Mouse (Mus musculus) embryonic facial prominence, embryonic 11.5 days (tissue): ENCODE data around the gene Paics. TPM values are rescaled to one million over a fixed set of nuclear protein-coding genes. Genes with fewer than 3 reads are reported as not detected.
"Not testable (repeated sequence)": the region's sequence is repeated elsewhere in the genome, so short reads cannot be mapped to it uniquely, and the experiment has no call there.

Experiments
- ATAC-seq: fragments of 200-750 bp; cut with Nextera tagmentation; replicated peaks from 2 replicates; pipeline ENCODE4 v1.8.0; 2017; ENCODE audit warnings: low read depth; ENCODE audit not compliant: insufficient number of reproducible peaks, low FRiP score, low TSS enrichment
- DNase-seq: peaks from one replicate; pipeline ENCODE4 v3.0.0-alpha.2; 2015; ENCODE audit warnings: low spot score
- H3K27ac ChIP-seq: fragments of 300-500 bp; sonication (generic); replicated peaks from 2 replicates; pipeline ENCODE4 v1.5.1; 2014; ENCODE audit warnings: mild to moderate bottlenecking, low read depth, low read length, control low read depth
- H3K27me3 ChIP-seq: fragments of 300-500 bp; sonication (generic); 2 replicates; pipeline ENCODE4 v1.6.1; 2014; ENCODE audit warnings: mild to moderate bottlenecking, low read length, moderate library complexity, mixed read lengths; ENCODE audit not compliant: control insufficient read depth, insufficient read depth
- H3K36me3 ChIP-seq: fragments of 300-500 bp; sonication (generic); replicated peaks from 2 replicates; pipeline ENCODE4 v1.6.1; 2014; ENCODE audit warnings: low read depth, mild to moderate bottlenecking, low read length, moderate library complexity, mixed read lengths; ENCODE audit not compliant: control insufficient read depth, insufficient read depth
- H3K4me1 ChIP-seq: fragments of 300-500 bp; sonication (generic); 2 replicates; pipeline ENCODE4 v1.6.1; 2014; ENCODE audit warnings: low read length, mixed read lengths; ENCODE audit not compliant: control insufficient read depth, insufficient read depth
- H3K4me2 ChIP-seq: fragments of 300-500 bp; sonication (generic); 2 replicates; pipeline ENCODE4 v1.6.1; 2014; ENCODE audit warnings: low read depth, mild to moderate bottlenecking, control low read depth, low read length, moderate library complexity
- H3K4me3 ChIP-seq: fragments of 300-500 bp; sonication (generic); 2 replicates; pipeline ENCODE4 v1.5.1; 2014; ENCODE audit warnings: low read depth, low read length, control low read depth
- H3K9ac ChIP-seq: fragments of 300-500 bp; sonication (generic); replicated peaks from 2 replicates; pipeline ENCODE4 v1.6.1; 2014; ENCODE audit warnings: mild to moderate bottlenecking, control low read depth, low read length
- H3K9me3 ChIP-seq: fragments of 300-500 bp; sonication (generic); replicated peaks from 2 replicates; pipeline ENCODE4 v1.6.1; 2016; ENCODE audit warnings: mild to moderate bottlenecking, low read length, inconsistent platforms, mixed read lengths; ENCODE audit not compliant: control insufficient read depth
- WGBS: fragments of 180-500 bp; shearing (Covaris S2); extraction: QIAGEN DNeasy Blood & Tissue Kit; methylation state at CpG from one replicate; pipeline ENCODE4 v1.1.7; 2014; 5-methylcytosine and 5-hydroxymethylcytosine counted together
- polyA plus RNA-seq: library from polyadenylated mRNA; unstranded; fragments of >200 nt; fragmentation: Nextera tagmentation; extraction: Ambion mirVana; gene quantifications from 2 replicates; pipeline ENCODE4 v1.2.1, GENCODE M21; 2014

The Paics gene
- polyA plus RNA-seq, result 455 and 466 TPM in 2 replicates

DNA sequence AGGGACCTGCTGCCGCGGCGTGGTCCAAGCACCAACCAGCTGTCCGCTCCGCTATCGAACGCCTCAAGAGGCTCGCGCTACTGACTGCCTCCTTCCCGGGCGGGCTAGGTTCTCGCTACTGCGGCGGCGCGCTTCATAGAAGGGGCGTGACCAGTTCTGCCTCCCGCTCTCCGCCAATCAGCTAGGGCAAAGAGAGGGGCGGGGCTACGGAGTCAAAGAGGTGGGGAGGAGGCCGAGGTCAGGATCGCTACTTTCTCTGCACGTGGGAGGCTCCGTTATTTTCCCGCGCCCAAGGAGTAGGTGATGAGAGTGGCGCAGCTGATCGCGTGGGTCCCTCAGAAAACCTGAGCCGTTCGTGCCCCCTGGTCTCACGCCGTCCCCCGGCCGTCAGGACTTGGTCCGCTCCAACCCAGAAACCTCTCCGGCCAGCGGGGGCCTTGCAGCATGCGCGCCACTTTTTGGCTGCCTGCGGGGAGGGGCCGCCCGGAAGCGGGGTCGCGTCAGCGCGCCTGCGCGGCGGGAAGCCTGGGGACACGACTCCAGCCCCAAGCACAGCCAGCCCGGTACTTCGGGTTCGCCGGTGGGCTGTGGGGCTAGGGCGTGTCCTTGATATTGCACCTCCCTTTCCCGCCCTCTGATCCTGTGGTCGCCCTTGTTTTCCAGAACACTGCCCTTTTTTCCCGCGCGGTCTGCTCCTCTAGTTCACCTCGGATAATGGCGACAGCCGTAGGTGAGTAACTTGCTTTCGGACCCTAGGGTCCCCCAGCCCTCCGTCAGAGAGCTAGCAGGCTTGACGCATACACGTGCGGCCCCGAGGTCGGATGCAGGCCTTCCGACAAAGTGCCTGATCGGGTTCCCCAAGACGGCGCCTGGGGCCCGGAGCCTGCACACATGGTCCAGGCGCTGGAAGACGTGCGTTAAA lies at the start of gene Paics, which contains the start of gene Ppat:
TSS of gene Paics (plus strand) at position 202 of the 922 bp plus-strand sequence.
TSS of gene Ppat (minus strand) at position 473 of the 922 bp plus-strand sequence.
- 0% methylated on average over 76 of the region's 81 CpGs for WGBS
- ATAC-seq, result peak; percentile 96
- no peaks in the 10 kb centered on the region; the same call in 1 of the 2 replicates for H3K4me1 ChIP-seq
- no peaks in the 10 kb centered on the region for H3K9me3 ChIP-seq
- H3K9ac ChIP-seq, result peak within 1 kb of the TSS; percentile 78
- peak; percentile 98 for DNase-seq
- peak within 1 kb of the TSS; percentile 78 for H3K4me2 ChIP-seq
- no peaks in the 10 kb centered on the region for H3K27me3 ChIP-seq
- H3K4me3 ChIP-seq, result peak within 1 kb of the TSS; percentile 65
- H3K36me3 ChIP-seq, result no peaks in the 10 kb centered on the region
- peak within 1 kb of the TSS; percentile 73 for H3K27ac ChIP-seq

- H3K4me2 ChIP-seq, result no peak overlapping the region
- H3K27ac ChIP-seq, result no peak overlapping the region
- WGBS, result 88% methylated on average over 4 of the region's 4 CpGs
- H3K36me3 ChIP-seq, result no peaks in the 10 kb centered on the region
- no peak overlapping the region for H3K9ac ChIP-seq
- DNase-seq (no peak), ATAC-seq (no peak)
- no peaks in the 10 kb centered on the region for H3K4me1 ChIP-seq
- H3K27me3 ChIP-seq, result no peaks in the 10 kb centered on the region
- no peaks in the 10 kb centered on the region for H3K9me3 ChIP-seq
- no peak overlapping the region for H3K4me3 ChIP-seq
Observed at GRCm38 (mm10) chr5:76902131-76902530, 49.0 kb upstream of the Paics start.

DNA sequence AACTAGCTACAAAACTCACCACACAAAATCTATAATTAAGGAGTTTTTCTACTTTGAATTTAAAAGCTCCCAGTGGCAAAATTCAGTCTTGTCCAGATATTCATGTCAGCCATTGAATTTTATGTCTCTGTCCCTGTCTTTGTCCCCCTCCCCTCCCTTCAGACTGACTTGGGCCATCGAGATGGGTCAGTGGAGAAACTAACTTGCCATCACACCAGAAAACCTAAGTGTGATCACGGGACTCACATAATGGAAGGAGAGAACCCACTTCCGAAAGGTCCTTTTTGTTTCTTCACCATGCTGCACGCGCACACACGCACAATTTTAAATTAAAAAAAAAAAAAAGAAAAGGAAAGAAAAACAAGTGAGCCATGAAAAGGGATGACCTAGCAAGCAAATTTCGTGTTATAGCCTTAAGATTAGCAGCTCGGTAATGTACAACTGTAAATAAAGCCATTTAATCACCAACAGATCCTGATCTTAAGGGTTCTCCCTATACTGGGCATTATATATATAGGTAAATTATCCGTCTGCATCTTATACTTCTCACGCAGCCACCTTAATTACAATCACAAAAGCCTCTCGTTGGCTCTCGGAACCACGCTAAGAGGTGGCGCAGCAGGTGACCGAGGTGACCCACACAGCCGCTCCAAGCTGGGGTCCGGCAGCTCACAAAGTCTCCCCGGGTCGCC lies 46.2 kb upstream of the Paics start:
- WGBS, result 2% methylated on average over 19 of the region's 19 CpGs

GRCm38 (mm10) chr5:76905405-76906154 lies 45.5 kb upstream of the Paics start, which contains the start of gene Aasdh:
TSS of gene Aasdh (minus strand) at chr5:76905514.
- peak; percentile 98 for DNase-seq

More for the DNA sequence above, 46.2 kb upstream of the Paics start:
- DNase-seq (peak; percentile 11), ATAC-seq (peak; percentile 47)
- peak overlapping the region; percentile 81 for H3K9ac ChIP-seq
- no peaks in the 10 kb centered on the region for H3K27me3 ChIP-seq
- H3K4me1 ChIP-seq, result no peaks in the 10 kb centered on the region
- H3K4me2 ChIP-seq, result peak overlapping the region; percentile 44
- H3K9me3 ChIP-seq, result no peaks in the 10 kb centered on the region
- 0 out of 2 replicates have a peak overlapping the region, but pooled peaks have one; percentile 3 for H3K27ac ChIP-seq
- no peaks in the 10 kb centered on the region for H3K36me3 ChIP-seq
- peak overlapping the region; percentile 66 for H3K4me3 ChIP-seq

DNA sequence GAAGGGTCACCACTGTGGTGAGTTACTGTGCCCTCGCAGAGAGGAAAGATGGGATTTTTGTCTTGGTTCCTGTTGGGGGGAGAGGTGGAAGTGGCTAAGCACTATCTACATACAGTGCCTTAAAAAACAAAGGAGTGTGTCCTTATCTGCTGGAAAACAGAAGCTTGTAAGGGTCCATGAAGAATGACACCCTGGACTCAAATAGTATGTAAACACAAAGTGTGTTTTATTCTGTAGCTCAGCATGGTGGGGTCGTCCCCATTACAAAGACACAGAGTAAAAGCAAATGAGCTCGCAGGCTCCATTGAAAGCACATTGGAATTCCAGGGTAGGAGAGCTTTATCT lies 45.0 kb upstream of the Paics start:
- no peak overlapping the region for H3K27ac ChIP-seq
- no peaks in the 10 kb centered on the region for H3K9me3 ChIP-seq
- no peaks in the 10 kb centered on the region for H3K4me1 ChIP-seq
- H3K9ac ChIP-seq, result peak overlapping the region; percentile 81
- H3K27me3 ChIP-seq, result no peaks in the 10 kb centered on the region
- H3K36me3 ChIP-seq, result no peaks in the 10 kb centered on the region
- H3K4me3 ChIP-seq, result peak overlapping the region; percentile 66
- H3K4me2 ChIP-seq, result peak overlapping the region; percentile 64
- 43% methylated on average over 3 of the region's 3 CpGs for WGBS
- DNase-seq (no peak), ATAC-seq (no peak)

More at GRCm38 (mm10) chr5:76905405-76906154, 45.5 kb upstream of the Paics start, which contains the start of gene Aasdh:
- peak; percentile 95 for ATAC-seq
- Histone ChIP-seq H3K27me3 (no peaks in the 10 kb centered on the region), H3K9ac (peak within 1 kb of the TSS; percentile 81), H3K4me3 (peak within 1 kb of the TSS; percentile 66), H3K9me3 (no peaks in the 10 kb centered on the region), H3K4me1 (no peaks in the 10 kb centered on the region), H3K36me3 (no peaks in the 10 kb centered on the region), H3K27ac (peak within 1 kb of the TSS; percentile 72; the same call in 1 of the 2 replicates), H3K4me2 (peak within 1 kb of the TSS; percentile 64)
- under 1% methylated on average over 47 of the region's 47 CpGs for WGBS

- Histone ChIP-seq H3K27ac (no peak overlapping the region), H3K9me3 (no peaks in the 10 kb centered on the region), H3K27me3 (no peaks in the 10 kb centered on the region), H3K4me3 (no peak overlapping the region), H3K9ac (no peak overlapping the region), H3K4me2 (no peak overlapping the region), H3K36me3 (0 out of 2 replicates have a peak, but pooled peaks cover 2% of the 10 kb centered on the region), H3K4me1 (no peaks in the 10 kb centered on the region)
- ATAC-seq, result no peak
- no peak for DNase-seq
- WGBS, result 87% methylated on average over 3 of the region's 3 CpGs
Observed at GRCm38 (mm10) chr5:76910807-76911206, 40.3 kb upstream of the Paics start.

- ATAC-seq, H3K9ac ChIP-seq, H3K9me3 ChIP-seq, H3K4me3 ChIP-seq, H3K4me2 ChIP-seq, H3K36me3 ChIP-seq, DNase-seq, H3K27ac ChIP-seq, H3K4me1 ChIP-seq, H3K27me3 ChIP-seq: not testable (repeated sequence)
- WGBS, result 95% methylated on average over 5 of the region's 5 CpGs
Observed at GRCm38 (mm10) chr5:76912522-76912921, 38.6 kb upstream of the Paics start.
